Mouse (Mus musculus): Measurements from ENCODE around the gene Kpna4. TPM values are rescaled to one million over a fixed set of nuclear protein-coding genes. Genes with fewer than 3 reads are reported as not detected.

Gene Kpna4
- 223 TPM for polyA plus RNA-seq (2017; shearing (Covaris generic))

GRCm38 (mm10) chr3:69126509-69127345 is at the start of gene Kpna4:
Kpna4 (minus strand) TSS chr3:69127113.

DNA sequence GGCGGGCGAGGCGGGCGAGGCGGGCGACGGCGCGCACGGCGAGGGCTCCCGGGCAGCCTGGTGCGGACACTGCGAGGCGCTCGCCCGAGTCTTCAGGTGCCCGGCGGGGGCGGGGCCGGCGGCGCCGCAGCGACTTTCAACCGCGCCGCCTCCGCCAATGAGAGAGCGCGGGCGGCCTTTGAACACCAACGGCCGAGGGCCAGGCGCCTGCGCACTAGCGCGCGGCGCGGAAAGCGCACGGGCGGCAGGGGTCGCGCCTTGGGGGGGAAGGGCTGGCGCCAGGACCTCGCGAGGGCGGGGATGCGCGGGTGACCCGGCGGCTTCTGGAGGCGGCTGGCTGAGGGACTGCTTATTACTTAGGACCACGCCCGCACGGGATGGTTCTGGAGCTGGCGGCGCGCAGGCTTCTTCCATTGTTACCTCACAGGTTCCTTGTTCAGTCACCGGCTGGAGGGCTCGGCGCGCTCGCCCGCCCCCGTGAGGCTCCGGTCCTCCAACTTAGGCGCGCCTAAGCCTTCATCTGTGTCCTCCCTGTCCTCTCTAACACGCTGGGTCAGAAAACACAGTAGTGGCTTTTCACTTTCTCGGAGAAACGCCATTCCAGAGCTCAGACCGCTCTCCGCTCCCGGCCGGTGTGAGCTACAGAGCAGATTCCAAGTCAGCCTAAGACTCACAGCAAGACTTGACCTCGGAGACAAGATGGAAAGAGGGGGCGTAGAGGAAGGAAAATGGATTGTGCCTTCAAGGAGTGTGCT is 82.1 kb downstream of the Kpna4 start, which contains the start of gene Trim59:
Trim59 (minus strand) TSS at position 111 of the 755 bp plus-strand sequence.

Other genes starting within 250 kb of the Kpna4 start
- gene Ift80, start 122.5 kb downstream of the Kpna4 start, polyA plus RNA-seq (2017; shearing (Covaris generic)) = 57.6 TPM
- gene Smc4, start 122.4 kb downstream of the Kpna4 start, polyA plus RNA-seq (2017; shearing (Covaris generic)) = 441 TPM
- gene Trim59, start 82.4 kb downstream of the Kpna4 start, polyA plus RNA-seq (2017; shearing (Covaris generic)) = 89.5 TPM
- not detected for gene Arl14, start 95.3 kb upstream of the Kpna4 start, polyA plus RNA-seq (2017; shearing (Covaris generic))
- gene Ppm1l, start 189.7 kb upstream of the Kpna4 start, polyA plus RNA-seq (2017; shearing (Covaris generic)) = 3.0 TPM

Measured in naive thymus-derived CD4-positive, alpha-beta T cell, adult 5 months (primary cell).